Mouse (Mus musculus) gastrocnemius, postnatal 10 days (tissue): ENCODE measurements around the gene Srsf2. TPM values are rescaled to one million over a fixed set of nuclear protein-coding genes. Genes with fewer than 3 reads are reported as not detected.

ENCODE experiments used
- DNase-seq: peaks from one replicate; pipeline ENCODE4 v3.0.0; 2021; ENCODE audit warnings: mixed read lengths
- total RNA-seq, 2 experiments: library from RNA; stranded (reverse); gene quantifications; 2 replicates each; pipeline ENCODE4 v1.2.3; 2021

Gene Srsf2
- total RNA-seq, 2 experiments from 2014 or later = 123 to 146 TPM

DNA sequence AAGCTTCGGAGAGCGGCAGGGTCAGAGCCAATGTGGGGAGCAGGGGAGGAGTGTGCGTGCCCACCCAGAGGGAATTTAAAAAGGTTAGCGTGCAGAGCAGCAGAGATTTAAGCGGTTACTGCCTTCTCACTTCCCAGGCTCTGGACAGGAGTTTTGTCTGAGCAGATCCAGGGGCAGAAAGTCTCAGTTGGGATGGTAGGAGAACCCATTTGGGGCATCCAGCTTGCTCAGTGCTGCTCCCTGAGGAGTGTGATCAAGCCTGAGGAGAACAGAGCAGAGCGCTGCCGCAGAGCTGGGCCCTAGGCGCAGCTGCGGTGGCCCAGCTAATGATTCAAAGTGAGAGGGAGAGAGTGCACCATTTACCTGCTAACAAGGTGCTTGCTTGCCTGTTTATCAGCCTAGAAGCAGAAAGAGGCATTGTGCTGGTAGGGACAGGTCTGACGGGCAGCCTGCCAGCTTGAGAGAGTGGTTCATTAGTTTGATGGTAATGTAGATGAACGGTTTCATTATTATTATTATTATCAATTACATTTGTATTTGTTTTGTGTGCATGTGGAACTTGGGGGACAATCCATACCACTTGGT, 44.0 kb downstream of the Srsf2 start:
- DNase-seq = no peak

DNA sequence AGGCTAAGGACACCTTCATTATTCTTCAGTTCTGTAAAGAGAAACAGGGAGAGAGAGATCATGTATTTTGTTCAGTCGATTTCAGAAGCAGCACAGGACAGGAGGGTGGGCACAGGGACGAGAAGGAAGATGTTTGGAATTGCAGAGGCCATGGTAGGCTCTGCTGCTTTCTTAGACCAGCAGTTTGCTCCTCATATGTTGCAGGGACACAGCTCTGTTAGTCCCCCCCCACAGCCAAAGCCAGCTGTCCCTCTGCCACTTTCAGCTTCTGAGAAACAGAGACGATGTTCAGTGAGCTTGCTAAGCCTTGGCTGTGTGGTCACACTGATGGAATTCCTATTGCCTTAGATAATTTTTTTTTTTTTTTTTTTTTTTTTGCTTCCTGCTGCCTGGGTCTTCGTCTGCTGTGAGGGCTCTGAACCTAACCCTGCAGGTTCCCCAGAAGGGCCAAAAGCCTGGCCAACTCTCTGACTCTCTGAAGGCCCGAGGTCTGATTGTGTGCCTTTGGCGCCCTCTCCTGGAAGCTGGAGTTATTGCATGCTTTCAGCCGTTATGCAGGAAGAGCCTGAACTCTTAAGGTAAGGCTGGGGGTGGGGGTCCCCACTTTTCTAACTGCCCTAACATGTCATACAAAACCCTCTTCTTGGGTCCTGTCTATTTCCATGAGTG, 44.8 kb downstream of the Srsf2 start:
- DNase-seq = peak; percentile 86

DNA sequence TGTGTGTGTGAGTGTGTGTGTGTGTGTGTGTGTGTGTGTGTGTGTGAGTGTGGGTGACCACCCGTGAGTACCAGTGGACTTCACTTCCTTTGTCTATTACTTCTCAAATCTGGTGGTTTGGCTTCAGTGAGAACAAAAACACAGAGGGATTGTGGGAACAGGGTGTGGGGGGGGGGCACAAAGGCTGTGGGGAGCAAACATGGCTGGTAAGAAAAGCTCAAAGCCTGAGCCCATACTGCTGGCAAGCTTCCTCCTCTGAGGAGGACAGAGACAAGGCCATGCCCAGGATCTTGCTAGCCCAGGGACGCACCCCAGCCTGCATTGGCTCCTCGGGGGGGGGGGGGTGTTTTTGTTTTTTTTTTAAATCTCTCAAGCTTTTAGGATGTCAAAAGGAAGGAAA, 45.4 kb downstream of the Srsf2 start:
- no peak for DNase-seq

DNA sequence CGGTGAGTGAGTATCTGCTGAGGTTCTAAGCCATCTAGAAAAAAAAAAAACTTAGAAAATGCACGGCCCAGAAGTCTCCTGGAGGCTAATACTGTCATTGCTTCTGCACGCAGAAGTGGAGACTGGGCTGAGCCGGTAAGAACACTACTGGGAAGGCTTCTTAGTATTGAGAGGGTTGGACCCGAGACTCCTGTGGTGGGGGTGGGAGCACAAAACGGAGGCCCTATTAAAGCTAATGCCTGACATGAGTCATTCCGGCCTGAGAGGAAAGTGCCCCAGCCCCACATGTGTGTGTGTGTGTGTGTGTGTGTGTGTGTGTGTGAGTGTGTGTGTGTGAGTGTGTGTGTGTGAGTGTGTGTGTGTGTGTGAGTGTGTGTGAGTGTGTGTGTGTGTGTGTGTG, 45.8 kb downstream of the Srsf2 start:
- no peak for DNase-seq

DNA sequence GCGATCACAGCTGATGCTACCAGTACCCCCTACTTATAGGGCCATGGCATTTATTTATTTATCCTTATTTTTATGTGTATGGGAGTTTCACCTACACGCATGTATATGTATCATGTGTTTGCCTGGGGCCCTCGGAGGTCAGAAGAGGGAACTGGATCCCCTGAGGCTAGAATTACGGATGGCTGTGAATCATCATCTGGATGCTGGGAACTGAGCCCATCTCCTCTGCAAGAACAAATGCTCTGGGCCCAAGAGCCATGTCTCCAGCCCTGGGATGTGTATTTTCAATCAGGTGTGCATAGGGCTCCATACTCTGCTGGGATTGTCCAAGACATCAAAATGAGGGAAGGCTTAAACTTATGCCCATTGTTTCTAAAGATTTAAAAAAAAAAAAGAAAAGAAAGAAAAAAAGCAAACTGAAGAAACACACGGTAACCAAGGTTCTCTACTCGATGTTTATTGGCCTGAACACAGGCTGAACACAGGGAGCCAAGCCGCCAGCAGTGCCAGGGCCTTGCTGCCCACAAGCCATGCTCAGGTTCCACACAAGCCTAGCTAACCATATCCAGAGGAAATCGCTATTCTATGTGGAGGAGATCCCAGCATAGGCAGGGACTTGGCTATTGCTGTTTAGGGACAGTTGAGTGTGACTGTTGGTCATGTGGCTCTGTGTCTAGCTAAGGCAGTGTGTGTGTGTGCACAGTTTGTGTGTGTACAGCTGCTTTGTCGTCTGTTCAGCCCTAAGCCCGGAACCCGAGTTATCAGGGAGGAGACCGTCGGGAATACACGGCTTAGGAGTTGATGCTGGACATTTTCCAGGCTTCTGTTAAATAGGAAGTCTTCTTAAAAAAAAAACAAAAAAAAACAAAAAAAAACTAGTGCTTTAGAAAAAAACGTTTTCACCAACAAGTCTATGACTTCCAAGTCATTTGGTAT, 46.5 kb downstream of the Srsf2 start:
- DNase-seq = no peak

DNA sequence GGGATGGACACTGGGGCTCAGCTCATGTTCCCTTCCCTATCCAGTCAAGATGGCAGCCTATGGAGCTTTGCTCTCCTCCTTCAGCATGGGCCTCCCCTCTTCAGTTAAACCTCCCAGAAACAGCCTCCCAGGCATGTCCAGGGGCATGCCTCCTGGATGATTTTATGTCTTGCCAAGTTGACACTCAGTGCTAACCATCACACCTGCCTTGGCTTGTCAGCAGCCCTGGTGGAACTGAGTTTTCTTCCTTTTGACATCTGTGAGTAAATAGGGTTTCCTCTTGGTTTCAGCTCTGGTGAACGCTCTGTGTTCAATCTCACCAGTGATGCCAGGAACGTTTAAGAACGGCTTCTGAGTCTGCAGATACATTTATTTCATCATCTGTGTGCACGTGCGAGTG, 50.2 kb downstream of the Srsf2 start:
- DNase-seq = no peak

DNA sequence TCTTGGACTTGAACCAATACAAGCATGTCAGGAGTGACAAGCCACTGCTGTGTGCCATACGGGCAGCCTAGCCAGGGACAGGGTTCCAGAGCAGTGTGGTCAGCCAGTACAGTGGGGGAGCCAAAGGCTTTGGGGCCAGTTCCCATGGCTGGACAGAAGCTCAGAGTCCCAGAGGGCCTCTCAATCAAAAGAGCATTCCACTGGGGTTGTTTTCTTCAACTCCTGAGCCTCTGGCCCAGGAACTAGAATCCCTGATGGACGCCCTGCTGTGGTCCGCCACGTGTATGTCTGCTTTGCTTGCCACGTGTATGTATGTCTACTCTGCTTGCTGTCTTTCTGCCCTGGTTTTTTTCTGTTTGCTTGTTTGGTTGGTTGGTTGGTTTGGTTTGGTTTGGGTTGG, 51.8 kb downstream of the Srsf2 start:
- DNase-seq = no peak

Other genes starting within 250 kb of the Srsf2 start
- gene Rhbdf2, start 226.1 kb downstream of the Srsf2 start, total RNA-seq = 1 to 10 TPM; 5.2 to 8.4 TPM
- under 1 TPM in 1 of 2 experiments, not detected in 1; 0.81 TPM for gene Prcd, start 199.6 kb downstream of the Srsf2 start, total RNA-seq
- 10 to 100 TPM; 26.6 to 30.3 TPM for gene Cygb, start 198.8 kb downstream of the Srsf2 start, total RNA-seq
- gene St6galnac1, start 77.6 kb downstream of the Srsf2 start, total RNA-seq = not detected
- gene Mxra7, start 25.0 kb downstream of the Srsf2 start, total RNA-seq = 10 to 100 TPM; 39.7 to 50.1 TPM
- 10 to 100 TPM; 28.4 to 32.5 TPM for gene Mettl23, start 9.8 kb downstream of the Srsf2 start, total RNA-seq
- gene Jmjd6, start 9.6 kb downstream of the Srsf2 start, total RNA-seq = 10 to 100 TPM; 23.9 to 26.4 TPM
- 10 to 100 TPM; 29.9 to 31.3 TPM for gene Mfsd11, start 654 bp downstream of the Srsf2 start, total RNA-seq
- gene Mgat5b, start 65.8 kb upstream of the Srsf2 start, total RNA-seq = 1 to 10 TPM in 1 of 2 experiments, under 1 TPM in 1; 0.54 to 1.1 TPM